Mouse (Mus musculus): ENCODE measurements at regions not wholly inside any gene's neighbourhood (a gene's known extent, or its start where the extent isn't known, plus 50 kb on each side); places are given as distances from the start of the nearest gene placed in this dataset.

DNA sequence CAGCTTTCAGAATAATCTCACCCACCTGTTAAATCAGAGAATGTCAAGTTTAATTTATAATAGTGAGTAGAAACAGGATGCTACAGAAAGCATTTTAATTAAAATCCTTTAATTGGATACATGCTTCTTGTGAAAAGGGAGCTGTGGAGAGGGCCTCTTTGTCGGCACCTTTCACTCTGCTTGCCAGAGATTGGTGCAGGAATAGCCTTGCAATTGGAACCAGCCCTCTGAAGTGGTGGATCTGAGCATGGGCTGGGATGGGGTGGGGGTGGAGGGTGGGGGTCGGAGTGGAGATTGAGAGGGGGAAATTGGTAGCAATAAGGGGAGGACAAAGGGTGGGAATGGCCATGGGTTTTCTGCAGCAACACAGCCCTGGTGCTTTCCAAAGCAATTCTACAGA lies 207.2 kb downstream of the Tbx15 start:
- no peak overlapping the region for H3K27ac ChIP-seq (ENCODE audit: low read depth)
- no peaks in the 10 kb centered on the region for H3K9me3 ChIP-seq (ENCODE audit: control insufficient read depth, low read length)
- no peaks in the 10 kb centered on the region for H3K36me3 ChIP-seq (ENCODE audit: control insufficient read depth, insufficient read depth, low read length)
- H3K4me3 ChIP-seq (ENCODE audit: low read depth, low read length): no peak overlapping the region
- WGBS: 61% methylated on average over 2 of the region's 2 CpGs
- ATAC-seq (replicated peaks; ENCODE audit: low FRiP score, low TSS enrichment, low read depth) (no peak), DNase-seq (ENCODE audit: low spot score) (no peak)
- H3K27me3 ChIP-seq (replicated peaks; ENCODE audit: control insufficient read depth, insufficient read depth, low read length): no peaks in the 10 kb centered on the region
- no peaks in the 10 kb centered on the region for H3K4me1 ChIP-seq (replicated peaks; ENCODE audit: control insufficient read depth, insufficient read depth, low read length)
- H3K4me2 ChIP-seq (ENCODE audit: low read length): no peak overlapping the region
- H3K9ac ChIP-seq (ENCODE audit: low read length): no peak overlapping the region

GRCm38 (mm10) chr3:99447813-99448212 lies 207.6 kb downstream of the Tbx15 start:
- no peaks in the 10 kb centered on the region for H3K9me3 ChIP-seq (ENCODE audit: control insufficient read depth, low read length)
- no peak overlapping the region for H3K9ac ChIP-seq (ENCODE audit: low read length)
- no peak overlapping the region for H3K4me2 ChIP-seq (ENCODE audit: low read length)
- no peaks in the 10 kb centered on the region for H3K4me1 ChIP-seq (replicated peaks; ENCODE audit: control insufficient read depth, insufficient read depth, low read length)
- no peak for ATAC-seq (replicated peaks; ENCODE audit: low FRiP score, low TSS enrichment, low read depth)
- H3K4me3 ChIP-seq (ENCODE audit: low read depth, low read length): no peak overlapping the region
- no peaks in the 10 kb centered on the region for H3K36me3 ChIP-seq (ENCODE audit: control insufficient read depth, insufficient read depth, low read length)
- no peak overlapping the region for H3K27ac ChIP-seq (ENCODE audit: low read depth)
- WGBS: 44% methylated on average over 2 of the region's 2 CpGs
- DNase-seq (ENCODE audit: low spot score): no peak
- no peaks in the 10 kb centered on the region for H3K27me3 ChIP-seq (replicated peaks; ENCODE audit: control insufficient read depth, insufficient read depth, low read length)

- Histone ChIP-seq H3K4me3 (ENCODE audit: low read depth, low read length) (no peak overlapping the region), H3K9ac (ENCODE audit: low read length) (no peak overlapping the region), H3K9me3 (ENCODE audit: control insufficient read depth, low read length) (no peaks in the 10 kb centered on the region), H3K36me3 (ENCODE audit: control insufficient read depth, insufficient read depth, low read length) (no peaks in the 10 kb centered on the region), H3K4me1 (replicated peaks; ENCODE audit: control insufficient read depth, insufficient read depth, low read length) (no peaks in the 10 kb centered on the region), H3K27ac (ENCODE audit: low read depth) (no peak overlapping the region), H3K4me2 (ENCODE audit: low read length) (no peak overlapping the region), H3K27me3 (replicated peaks; ENCODE audit: control insufficient read depth, insufficient read depth, low read length) (no peaks in the 10 kb centered on the region)
- WGBS: 73% methylated on average over 12 of the region's 12 CpGs
- DNase-seq (ENCODE audit: low spot score): no peak
- no peak for ATAC-seq (replicated peaks; ENCODE audit: low FRiP score, low TSS enrichment, low read depth)
These were observed 219.1 kb downstream of the Tbx15 start for GRCm38 (mm10) chr3:99459036-99459863.

- Histone ChIP-seq H3K27ac (ENCODE audit: low read depth) (no peak overlapping the region), H3K27me3 (replicated peaks; ENCODE audit: control insufficient read depth, insufficient read depth, low read length) (no peaks in the 10 kb centered on the region), H3K4me2 (ENCODE audit: low read length) (no peak overlapping the region), H3K4me1 (replicated peaks; ENCODE audit: control insufficient read depth, insufficient read depth, low read length) (no peaks in the 10 kb centered on the region), H3K36me3 (ENCODE audit: control insufficient read depth, insufficient read depth, low read length) (no peaks in the 10 kb centered on the region), H3K9ac (ENCODE audit: low read length) (no peak overlapping the region), H3K4me3 (ENCODE audit: low read depth, low read length) (no peak overlapping the region), H3K9me3 (ENCODE audit: control insufficient read depth, low read length) (no peaks in the 10 kb centered on the region)
- DNase-seq (ENCODE audit: low spot score) (no peak), ATAC-seq (replicated peaks; ENCODE audit: low FRiP score, low TSS enrichment, low read depth) (no peak)
- WGBS: 88% methylated on average over 14 of the region's 14 CpGs
These were observed 259.8 kb downstream of the Tbx15 start for GRCm38 (mm10) chr3:99499980-99500379.

- H3K4me3 ChIP-seq (ENCODE audit: low read depth, low read length): no peak overlapping the region
- 95% methylated on average over 2 of the region's 2 CpGs for WGBS
- no peak overlapping the region for H3K4me2 ChIP-seq (ENCODE audit: low read length)
- H3K36me3 ChIP-seq (ENCODE audit: control insufficient read depth, insufficient read depth, low read length): no peaks in the 10 kb centered on the region
- no peak overlapping the region for H3K27ac ChIP-seq (ENCODE audit: low read depth)
- H3K4me1 ChIP-seq (replicated peaks; ENCODE audit: control insufficient read depth, insufficient read depth, low read length): no peaks in the 10 kb centered on the region
- ATAC-seq (replicated peaks; ENCODE audit: low FRiP score, low TSS enrichment, low read depth) (no peak), DNase-seq (ENCODE audit: low spot score) (no peak)
- no peaks in the 10 kb centered on the region for H3K27me3 ChIP-seq (replicated peaks; ENCODE audit: control insufficient read depth, insufficient read depth, low read length)
- H3K9ac ChIP-seq (ENCODE audit: low read length): no peak overlapping the region
- no peaks in the 10 kb centered on the region for H3K9me3 ChIP-seq (ENCODE audit: control insufficient read depth, low read length)
These were observed 264.6 kb downstream of the Tbx15 start for GRCm38 (mm10) chr3:99504772-99505171.

- H3K4me2 ChIP-seq (ENCODE audit: low read length): no peak overlapping the region
These were observed 272.1 kb downstream of the Tbx15 start for GRCm38 (mm10) chr3:99512250-99512649.

GRCm38 (mm10) chr3:99512933-99513332 lies 272.8 kb downstream of the Tbx15 start:
- ATAC-seq (replicated peaks; ENCODE audit: low FRiP score, low TSS enrichment, low read depth) (no peak), DNase-seq (ENCODE audit: low spot score) (no peak)
- Histone ChIP-seq H3K9ac (ENCODE audit: low read length) (no peak overlapping the region), H3K36me3 (ENCODE audit: control insufficient read depth, insufficient read depth, low read length) (no peaks in the 10 kb centered on the region), H3K27me3 (replicated peaks; ENCODE audit: control insufficient read depth, insufficient read depth, low read length) (no peaks in the 10 kb centered on the region), H3K9me3 (ENCODE audit: control insufficient read depth, low read length) (no peaks in the 10 kb centered on the region), H3K4me1 (replicated peaks; ENCODE audit: control insufficient read depth, insufficient read depth, low read length) (no peaks in the 10 kb centered on the region), H3K27ac (ENCODE audit: low read depth) (no peak overlapping the region), H3K4me2 (ENCODE audit: low read length) (no peak overlapping the region), H3K4me3 (ENCODE audit: low read depth, low read length) (no peak overlapping the region)
- 92% methylated on average over 2 of the region's 2 CpGs for WGBS

More at GRCm38 (mm10) chr3:99512250-99512649, 272.1 kb downstream of the Tbx15 start:
- Histone ChIP-seq H3K9me3 (ENCODE audit: control insufficient read depth, low read length) (no peaks in the 10 kb centered on the region), H3K36me3 (ENCODE audit: control insufficient read depth, insufficient read depth, low read length) (no peaks in the 10 kb centered on the region), H3K4me1 (replicated peaks; ENCODE audit: control insufficient read depth, insufficient read depth, low read length) (no peaks in the 10 kb centered on the region), H3K9ac (ENCODE audit: low read length) (no peak overlapping the region), H3K27me3 (replicated peaks; ENCODE audit: control insufficient read depth, insufficient read depth, low read length) (no peaks in the 10 kb centered on the region), H3K27ac (ENCODE audit: low read depth) (no peak overlapping the region), H3K4me3 (ENCODE audit: low read depth, low read length) (no peak overlapping the region)
- DNase-seq (ENCODE audit: low spot score) (no peak), ATAC-seq (replicated peaks; ENCODE audit: low FRiP score, low TSS enrichment, low read depth) (no peak)
- WGBS: 72% methylated on average over 1 of the region's 1 CpGs

GRCm38 (mm10) chr3:99515751-99516150 lies 275.6 kb downstream of the Tbx15 start:
- ATAC-seq (replicated peaks; ENCODE audit: low FRiP score, low TSS enrichment, low read depth): no peak
- H3K4me1 ChIP-seq (replicated peaks; ENCODE audit: control insufficient read depth, insufficient read depth, low read length): no peaks in the 10 kb centered on the region
- DNase-seq (ENCODE audit: low spot score): no peak
- no peak overlapping the region for H3K9ac ChIP-seq (ENCODE audit: low read length)
- no peaks in the 10 kb centered on the region for H3K9me3 ChIP-seq (ENCODE audit: control insufficient read depth, low read length)
- no peaks in the 10 kb centered on the region for H3K27me3 ChIP-seq (replicated peaks; ENCODE audit: control insufficient read depth, insufficient read depth, low read length)
- 94% methylated on average over 8 of the region's 8 CpGs for WGBS
- no peak overlapping the region for H3K27ac ChIP-seq (ENCODE audit: low read depth)
- no peak overlapping the region for H3K4me3 ChIP-seq (ENCODE audit: low read depth, low read length)
- H3K36me3 ChIP-seq (ENCODE audit: control insufficient read depth, insufficient read depth, low read length): no peaks in the 10 kb centered on the region
- no peak overlapping the region for H3K4me2 ChIP-seq (ENCODE audit: low read length)

DNA sequence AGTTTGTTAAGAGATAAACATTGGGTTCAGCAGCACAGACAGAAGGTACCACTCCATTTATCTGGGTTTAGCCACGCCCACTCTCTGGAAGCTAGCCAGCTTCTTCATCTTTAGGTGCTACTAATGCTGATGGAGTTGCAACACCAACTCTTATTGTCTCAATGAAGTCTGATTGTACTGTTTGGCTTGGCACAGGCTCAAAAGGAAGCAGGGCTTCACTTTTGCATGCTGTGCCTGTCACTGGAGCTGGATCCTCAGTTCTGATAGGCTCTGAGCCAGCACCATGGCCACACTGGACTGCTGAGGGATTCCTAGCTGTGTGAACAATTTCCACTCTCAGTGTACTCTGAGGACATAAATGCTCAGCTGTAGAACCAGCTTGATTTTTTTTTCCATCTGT lies 320.7 kb downstream of the Tbx15 start:
- Histone ChIP-seq H3K9ac (ENCODE audit: low read length) (no peak overlapping the region), H3K4me2 (ENCODE audit: low read length) (no peak overlapping the region), H3K36me3 (ENCODE audit: control insufficient read depth, insufficient read depth, low read length) (no peaks in the 10 kb centered on the region), H3K27ac (ENCODE audit: low read depth) (no peak overlapping the region), H3K4me1 (replicated peaks; ENCODE audit: control insufficient read depth, insufficient read depth, low read length) (no peaks in the 10 kb centered on the region), H3K27me3 (replicated peaks; ENCODE audit: control insufficient read depth, insufficient read depth, low read length) (no peaks in the 10 kb centered on the region), H3K4me3 (ENCODE audit: low read depth, low read length) (no peak overlapping the region), H3K9me3 (ENCODE audit: control insufficient read depth, low read length) (no peaks in the 10 kb centered on the region)
- DNase-seq (ENCODE audit: low spot score) (no peak), ATAC-seq (replicated peaks; ENCODE audit: low FRiP score, low TSS enrichment, low read depth) (no peak)
- WGBS: 60% methylated on average over 1 of the region's 1 CpGs
